Mouse (Mus musculus) ES-E14 (cell line): ENCODE results near the gene Cep95. TPM values are rescaled to one million over a fixed set of nuclear protein-coding genes. Genes with fewer than 3 reads are reported as not detected.
"Not testable (repeated sequence)": the region's sequence is repeated elsewhere in the genome, so short reads cannot be mapped to it uniquely, and the experiment has no call there.

Experiments used
- DNase-seq: peaks from one replicate; pipeline ENCODE4 v3.0.0-alpha.2; 2013; ENCODE audit warnings: low read depth, low spot score
- H3K27ac ChIP-seq: 2 replicates; pipeline ENCODE4 v1.5.1; 2012; ENCODE audit warnings: low read depth, mild to moderate bottlenecking, low read length, moderate library complexity, mixed read lengths; ENCODE audit not compliant: poor library complexity, insufficient read depth, severe bottlenecking
- H3K36me3 ChIP-seq: 2 replicates; pipeline ENCODE4 v1.6.1; 2012; ENCODE audit warnings: mild to moderate bottlenecking, low read length, moderate library complexity, mixed read lengths; ENCODE audit not compliant: control insufficient read depth, poor library complexity, insufficient read depth, severe bottlenecking
- H3K4me1 ChIP-seq, 2 experiments: fragments of 150-350 bp in 1 of 2; sonication (generic) in 1 of 2; 2 replicates each; pipeline ENCODE4 v1.6.1; 2012; ENCODE audit warnings: low read length in 2 of 2, mild to moderate bottlenecking in 1 of 2, mixed read lengths in 1 of 2; ENCODE audit not compliant: control insufficient read depth in 2 of 2, insufficient read depth in 2 of 2, poor library complexity in 1 of 2
- H3K4me3 ChIP-seq, 2 experiments: fragments of 150-350 bp in 1 of 2; sonication (generic) in 1 of 2; 2 replicates each; pipeline ENCODE4 v1.5.1; 2012; ENCODE audit warnings: low read length in 2 of 2, low read depth in 1 of 2, mild to moderate bottlenecking in 1 of 2, mixed read lengths in 1 of 2; ENCODE audit not compliant: insufficient read depth in 1 of 2, poor library complexity in 1 of 2, severe bottlenecking in 1 of 2
- H3K9ac ChIP-seq: 2 replicates; pipeline ENCODE4 v1.6.1; 2012; ENCODE audit warnings: low read depth, mild to moderate bottlenecking, low read length, mixed read lengths; ENCODE audit not compliant: poor library complexity, insufficient read depth, severe bottlenecking
- H3K9me3 ChIP-seq: fragments of 150-350 bp; sonication (generic); 2 replicates; pipeline ENCODE4 v1.6.1; 2012; ENCODE audit warnings: low read depth, mild to moderate bottlenecking, low read length; ENCODE audit not compliant: control insufficient read depth, insufficient read depth
- CHD2 ChIP-seq: IDR thresholded peaks from 2 replicates; pipeline ENCODE4 v1.6.1; 2014; ENCODE audit warnings: mild to moderate bottlenecking, low read depth, low read length, inconsistent platforms
- HCFC1 ChIP-seq: IDR thresholded peaks from 2 replicates; pipeline ENCODE4 v1.6.1; 2012; ENCODE audit warnings: low read length, inconsistent platforms, borderline replicate concordance; ENCODE audit not compliant: insufficient read depth
- MAFK ChIP-seq: IDR thresholded peaks from 2 replicates; pipeline ENCODE4 v1.6.1; 2014; ENCODE audit warnings: mild to moderate bottlenecking, low read depth, low read length, inconsistent platforms; ENCODE audit not compliant: insufficient read depth
- ZC3H11A ChIP-seq: IDR thresholded peaks from 2 replicates; pipeline ENCODE4 v1.6.1; 2012; ENCODE audit warnings: low read depth, mild to moderate bottlenecking, inconsistent platforms, low read length, borderline replicate concordance
- ZNF384 ChIP-seq: IDR thresholded peaks from 2 replicates; pipeline ENCODE4 v1.6.1; 2012; ENCODE audit warnings: low read depth, low read length, inconsistent platforms
- in situ Hi-C, 2 experiments: fragments of 600-800 bp; cut with MboI; formaldehyde crosslinking; loops; one replicate each; pipeline ENCODE4 v1.15.1; 2025; ENCODE audit warnings: low sequenced_read_pairs in 2 of 2, inconsistent platforms in 1 of 2; ENCODE audit not compliant: unreplicated experiment in 2 of 2
- total RNA-seq: library from RNA; depleted of rRNA; stranded (reverse); fragments of 300-350 nt; gene quantifications from 2 replicates; pipeline ENCODE4 v1.2.3, GENCODE M21; 2012

The Cep95 gene
- total RNA-seq, 1 experiment = 15.4 TPM

DNA sequence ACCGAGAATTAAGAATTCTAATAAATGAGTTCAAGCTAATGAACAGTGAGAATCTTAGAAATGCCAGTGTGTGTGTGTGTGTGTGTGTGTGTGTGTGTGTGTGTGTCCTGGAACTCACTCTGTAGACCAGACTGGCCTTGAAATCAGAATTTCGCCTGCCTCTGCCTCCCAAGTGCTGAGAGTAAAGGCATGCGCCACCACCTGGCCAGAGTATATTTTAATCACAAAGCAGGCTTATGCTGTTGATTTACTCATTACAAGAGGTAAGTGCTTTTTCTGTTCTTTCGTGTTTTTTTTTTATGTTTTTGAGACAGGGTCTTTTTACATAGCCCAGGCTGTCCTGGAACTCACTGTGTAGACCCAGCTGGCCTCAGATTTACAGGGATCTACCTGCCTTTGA lies 4.8 kb downstream of the Cep95 start:
- Histone ChIP-seq H3K27ac (no peak overlapping the region), H3K9me3 (no peaks in the 10 kb centered on the region), H3K4me1 (peaks cover 0 to 2% of the 10 kb centered on the region in 2 experiments; a peak in 1 of 4 replicates), H3K36me3 (peaks cover 13% of the 10 kb centered on the region), H3K9ac (no peak overlapping the region), H3K4me3 (no peak overlapping the region)
- no peak for TF ChIP-seq ZNF384
- no peak for TF ChIP-seq HCFC1
- no peak for TF ChIP-seq ZC3H11A
- no peak for TF ChIP-seq MAFK
- no peak for TF ChIP-seq CHD2
- no peak for DNase-seq
- in situ Hi-C loops = no loop called here

DNA sequence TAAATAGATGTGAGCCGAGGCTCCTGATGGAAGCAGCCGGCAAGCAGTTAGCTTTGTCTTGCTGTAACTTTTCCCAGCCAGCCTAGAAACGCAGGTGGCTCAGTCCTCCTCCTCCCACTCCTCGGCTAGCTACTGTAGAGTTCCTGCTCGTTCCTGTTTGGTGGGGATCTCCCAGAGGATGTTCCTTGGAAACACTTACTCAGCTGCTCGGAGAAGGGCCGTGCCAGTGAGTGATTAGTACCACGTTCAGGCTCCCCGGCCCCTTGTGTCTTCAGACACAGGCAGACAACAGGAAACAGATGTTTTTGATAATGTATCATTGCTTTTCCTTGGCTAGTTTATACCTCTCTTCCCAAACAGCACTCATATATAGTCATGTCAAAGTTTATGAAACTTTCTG lies 6.6 kb downstream of the Cep95 start:
- TF ChIP-seq CHD2 (no peak), ZC3H11A (no peak), MAFK (no peak), HCFC1 (no peak), ZNF384 (no peak)
- H3K36me3 ChIP-seq = peaks cover 23% of the 10 kb centered on the region
- DNase-seq = no peak

DNA sequence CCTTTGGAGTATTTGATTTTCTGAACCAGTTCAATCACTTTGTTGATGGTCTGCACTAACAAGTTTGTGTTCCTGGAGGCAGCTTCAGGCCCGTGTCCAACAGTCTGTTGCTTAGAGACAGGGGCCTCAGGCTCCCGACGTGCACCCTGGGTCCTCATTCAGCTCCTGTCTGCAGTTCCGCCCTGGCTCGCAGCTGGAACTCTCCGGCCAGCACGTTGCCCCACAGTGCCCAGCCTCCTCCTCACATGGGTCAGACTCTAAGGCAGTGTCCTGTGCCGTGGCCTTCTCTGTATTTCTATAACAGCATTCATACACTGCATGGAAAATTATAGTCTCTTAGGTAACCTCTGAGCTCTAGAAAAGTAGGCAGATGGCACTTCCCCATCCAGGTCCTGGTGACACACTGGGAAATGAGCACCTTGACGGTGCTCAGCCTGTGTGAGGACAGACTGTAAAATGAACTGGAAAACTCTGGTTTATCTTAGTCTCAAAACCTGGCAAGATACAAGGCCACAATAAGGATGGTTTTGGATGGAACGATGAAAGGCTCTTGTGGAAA lies 13.1 kb downstream of the Cep95 start:
- in situ Hi-C loops = no loop called here
- Histone ChIP-seq H3K4me1 (no peaks in the 10 kb centered on the region), H3K36me3 (peaks cover 29% of the 10 kb centered on the region), H3K27ac (no peak overlapping the region), H3K4me3 (no peak overlapping the region), H3K9me3 (no peaks in the 10 kb centered on the region), H3K9ac (no peak overlapping the region)
- DNase-seq = no peak
- TF ChIP-seq HCFC1 (no peak), MAFK (no peak)

More for the DNA sequence above, 6.6 kb downstream of the Cep95 start:
- Histone ChIP-seq H3K4me1 (no peaks in the 10 kb centered on the region), H3K9me3 (no peaks in the 10 kb centered on the region), H3K9ac (no peak overlapping the region), H3K27ac (no peak overlapping the region), H3K4me3 (no peak overlapping the region)
- in situ Hi-C loops = no loop called here

DNA sequence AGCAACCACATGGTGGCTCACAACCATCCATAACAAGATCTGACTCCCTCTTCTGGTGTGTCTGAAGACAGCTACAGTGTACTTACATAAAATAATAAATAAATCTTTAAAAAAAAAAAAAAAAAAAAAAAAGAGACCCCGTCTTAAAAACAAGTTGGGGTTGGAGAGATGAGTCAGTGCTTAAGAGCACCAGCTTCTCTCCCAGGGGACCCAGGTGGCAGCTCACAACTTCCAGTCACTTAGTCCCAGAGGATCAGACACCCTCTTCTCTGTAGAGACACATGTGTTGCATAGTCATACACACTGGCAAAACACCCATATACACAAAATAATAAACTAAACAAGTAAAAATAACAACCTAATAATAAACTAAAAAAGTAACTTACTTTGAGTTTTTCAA lies 18.4 kb downstream of the Cep95 start:
- H3K9me3 ChIP-seq, H3K4me3 ChIP-seq, H3K9ac ChIP-seq, H3K4me1 ChIP-seq, H3K27ac ChIP-seq, DNase-seq, in situ Hi-C loops: not testable (repeated sequence)
- H3K36me3 ChIP-seq = peaks cover 14% of the 10 kb centered on the region

DNA sequence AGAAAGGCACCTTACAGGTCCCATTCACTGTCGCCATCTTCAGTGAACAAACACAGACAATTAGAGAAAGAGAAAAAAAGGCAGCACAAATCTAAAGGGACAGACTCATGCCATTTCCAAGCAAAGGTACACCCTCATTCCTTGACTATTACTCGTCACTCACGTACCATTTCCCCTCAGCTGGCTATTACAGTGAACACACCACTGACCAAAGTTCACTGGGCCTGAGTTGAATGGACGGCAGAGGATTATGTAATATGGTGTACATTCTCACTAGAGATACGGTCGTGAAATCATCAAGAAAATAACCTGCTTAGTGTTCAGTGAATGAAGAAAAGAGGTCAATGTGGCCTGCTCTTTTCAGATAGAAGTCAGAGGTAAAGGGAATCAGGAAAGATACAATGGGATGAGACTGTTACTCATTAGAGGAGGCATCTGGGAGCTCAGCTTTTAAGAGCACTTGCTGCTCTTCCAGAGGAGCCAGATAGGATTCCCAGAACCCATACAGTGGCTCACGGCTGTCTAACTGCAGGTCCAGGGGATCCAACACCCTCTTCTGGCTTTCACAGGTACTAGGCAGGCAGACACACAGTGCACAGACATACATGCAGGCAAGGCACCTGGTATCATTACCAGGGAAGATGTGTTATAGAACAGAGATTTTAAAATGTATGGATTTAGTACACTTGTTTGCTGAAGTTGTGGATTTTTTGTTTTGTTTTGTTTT lies 23.5 kb downstream of the Cep95 start:
- in situ Hi-C loops = no loop called here
- Histone ChIP-seq H3K4me1 (no peaks in the 10 kb centered on the region), H3K4me3 (no peak overlapping the region), H3K9ac (no peak overlapping the region), H3K36me3 (peaks cover 15% of the 10 kb centered on the region), H3K9me3 (no peaks in the 10 kb centered on the region), H3K27ac (no peak overlapping the region)
- TF ChIP-seq HCFC1 (no peak), ZNF384 (no peak), CHD2 (no peak), MAFK (no peak), ZC3H11A (no peak)
- DNase-seq = no peak
